Mouse (Mus musculus) retina, postnatal 7 days (tissue): ENCODE measurements around the gene Med16.
"Not testable (repeated sequence)": the region's sequence is repeated elsewhere in the genome, so short reads cannot be mapped to it uniquely, and the experiment has no call there.

Source experiments
- DNase-seq: peaks from one replicate; pipeline ENCODE4 v3.0.0-alpha.2; 2012; ENCODE audit warnings: low read depth, low spot score

The Med16 gene

GRCm38 (mm10) chr10:79884938-79885337 is 23.8 kb downstream of the Med16 start:
- not testable (repeated sequence) for DNase-seq

GRCm38 (mm10) chr10:79884446-79884845 is 24.3 kb downstream of the Med16 start:
- no peak for DNase-seq

- DNase-seq, result peak; percentile 70
Observed at GRCm38 (mm10) chr10:79883297-79884084, 25.2 kb downstream of the Med16 start.

- no peak for DNase-seq
Observed at GRCm38 (mm10) chr10:79881981-79882380, 26.7 kb downstream of the Med16 start.

- no peak for DNase-seq
Observed at GRCm38 (mm10) chr10:79880721-79881120, 28.0 kb downstream of the Med16 start.

GRCm38 (mm10) chr10:79879527-79879926 is 29.2 kb downstream of the Med16 start:
- DNase-seq, result no peak

- DNase-seq, result no peak
Observed at GRCm38 (mm10) chr10:79877757-79878156, 31.0 kb downstream of the Med16 start.

GRCm38 (mm10) chr10:79877174-79877573 is 31.5 kb downstream of the Med16 start:
- no peak for DNase-seq

GRCm38 (mm10) chr10:79874290-79874862 is 34.3 kb downstream of the Med16 start, which contains the start of the genes Prtn3 and Plppr3:
Prtn3 (plus strand) TSS chr10:79874476.
Plppr3 (minus strand) TSS chr10:79874634.
- DNase-seq, result peak; percentile 67

GRCm38 (mm10) chr10:79873715-79874289 is 34.9 kb downstream of the Med16 start:
- DNase-seq, result no peak

- DNase-seq, result no peak
Observed at GRCm38 (mm10) chr10:79873313-79873712, 35.4 kb downstream of the Med16 start.

- no peak for DNase-seq
Observed at GRCm38 (mm10) chr10:79872862-79873261, 35.9 kb downstream of the Med16 start.

- no peak for DNase-seq
Observed at GRCm38 (mm10) chr10:79871845-79872244, 36.9 kb downstream of the Med16 start.

- no peak for DNase-seq
Observed at GRCm38 (mm10) chr10:79866601-79867000, 42.1 kb downstream of the Med16 start.

GRCm38 (mm10) chr10:79865801-79866295 is 42.9 kb downstream of the Med16 start:
- DNase-seq, result no peak

GRCm38 (mm10) chr10:79865189-79865601 is 43.5 kb downstream of the Med16 start:
- DNase-seq, result no peak

GRCm38 (mm10) chr10:79864351-79865188 is 44.2 kb downstream of the Med16 start:
- DNase-seq, result no peak

- no peak for DNase-seq
Observed at GRCm38 (mm10) chr10:79862925-79863324, 45.8 kb downstream of the Med16 start.

- no peak for DNase-seq
Observed at GRCm38 (mm10) chr10:79862049-79862788, 46.5 kb downstream of the Med16 start.

- DNase-seq, result no peak
Observed at GRCm38 (mm10) chr10:79861230-79862048, 47.3 kb downstream of the Med16 start.
